Mouse (Mus musculus): Measurements from ENCODE around the gene Psap.
A peak's percentile ranks its signal among the peaks of the same experiment; 100 is the strongest.

DNA sequence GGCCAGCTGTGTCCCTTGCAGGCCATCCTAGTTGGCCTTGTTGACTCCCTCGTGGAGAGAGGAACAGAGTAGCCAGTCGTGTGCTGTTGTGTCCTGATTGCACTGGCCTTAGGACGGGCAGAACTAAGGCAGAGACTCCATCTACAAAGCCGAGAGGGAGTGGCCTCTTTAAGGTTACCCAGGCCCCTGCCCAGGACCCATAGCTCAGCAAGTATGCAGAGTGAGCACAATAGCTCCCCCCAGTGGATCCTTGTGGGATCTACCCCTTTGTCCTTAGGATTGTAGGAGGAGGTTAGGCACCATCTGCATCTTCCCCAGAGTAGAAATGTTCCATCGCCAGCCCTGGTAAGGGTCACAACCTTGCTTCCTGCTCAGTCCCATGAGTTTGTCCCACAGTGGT, 30.9 kb upstream of the Psap start:
- TF ChIP-seq POLR2A (IDR thresholded peaks at IDR 0.05; ENCODE audit: extremely low read depth, insufficient read depth, low read length): no peak
- peak; percentile 66 for TF ChIP-seq CTCF (IDR thresholded peaks at IDR 0.05; ENCODE audit: low read depth, low read length)

Measured in liver, adult 2 months (tissue).